Mouse (Mus musculus) ZHBTc4 (cell line): ENCODE results near the gene Tcf7.

ENCODE experiments used
- DNase-seq: peaks from one replicate; pipeline ENCODE4 v3.0.0-alpha.2; 2011; ENCODE audit warnings: low read depth, low spot score

Gene Tcf7

GRCm38 (mm10) chr11:52283596-52284571 lies 1.1 kb upstream of the Tcf7 start:
- peak; percentile 67 for DNase-seq

GRCm38 (mm10) chr11:52282420-52282773 lies 417 bp downstream of the Tcf7 start:
- no peak for DNase-seq

- no peak for DNase-seq
Observed at GRCm38 (mm10) chr11:52281568-52282328, 1.1 kb downstream of the Tcf7 start.

GRCm38 (mm10) chr11:52280566-52281455 lies 2.0 kb downstream of the Tcf7 start:
- no peak for DNase-seq

GRCm38 (mm10) chr11:52279611-52280145 lies 3.1 kb downstream of the Tcf7 start:
- no peak for DNase-seq

GRCm38 (mm10) chr11:52278991-52279390 lies 3.8 kb downstream of the Tcf7 start:
- no peak for DNase-seq

- DNase-seq, result no peak
Observed at GRCm38 (mm10) chr11:52278164-52278563, 4.7 kb downstream of the Tcf7 start.

GRCm38 (mm10) chr11:52277433-52278150 lies 5.2 kb downstream of the Tcf7 start:
- no peak for DNase-seq

- DNase-seq, result no peak
Observed at GRCm38 (mm10) chr11:52276961-52277391, 5.8 kb downstream of the Tcf7 start.

GRCm38 (mm10) chr11:52275774-52276555 lies 6.8 kb downstream of the Tcf7 start:
- no peak for DNase-seq

GRCm38 (mm10) chr11:52275366-52275765 lies 7.4 kb downstream of the Tcf7 start:
- no peak for DNase-seq

- DNase-seq, result no peak
Observed at GRCm38 (mm10) chr11:52274456-52275112, 8.2 kb downstream of the Tcf7 start.

- no peak for DNase-seq
Observed at GRCm38 (mm10) chr11:52273942-52274330, 8.9 kb downstream of the Tcf7 start.

- DNase-seq, result no peak
Observed at GRCm38 (mm10) chr11:52273183-52273941, 9.5 kb downstream of the Tcf7 start.

GRCm38 (mm10) chr11:52272619-52273018 lies 10.2 kb downstream of the Tcf7 start:
- DNase-seq, result no peak

GRCm38 (mm10) chr11:52271765-52272495 lies 10.9 kb downstream of the Tcf7 start:
- DNase-seq, result no peak

- DNase-seq, result no peak
Observed at GRCm38 (mm10) chr11:52269841-52270240, 13.0 kb downstream of the Tcf7 start.
